Mouse (Mus musculus) ES-E14 (cell line): ENCODE measurements at regions not wholly inside any gene's neighbourhood (a gene's known extent, or its start where the extent isn't known, plus 50 kb on each side); places are given as distances from the start of the nearest gene placed in this dataset.
A peak's percentile ranks its signal among the peaks of the same experiment; 100 is the strongest.

Source experiments
- DNase-seq: peaks from one replicate; pipeline ENCODE4 v3.0.0-alpha.2; 2013; ENCODE audit warnings: low read depth, low spot score
- H3K27ac ChIP-seq: 2 replicates; pipeline ENCODE4 v1.5.1; 2012; ENCODE audit warnings: low read depth, mild to moderate bottlenecking, low read length, moderate library complexity, mixed read lengths; ENCODE audit not compliant: poor library complexity, insufficient read depth, severe bottlenecking
- H3K36me3 ChIP-seq: 2 replicates; pipeline ENCODE4 v1.6.1; 2012; ENCODE audit warnings: mild to moderate bottlenecking, low read length, moderate library complexity, mixed read lengths; ENCODE audit not compliant: control insufficient read depth, poor library complexity, insufficient read depth, severe bottlenecking
- H3K4me1 ChIP-seq, 2 experiments: fragments of 150-350 bp in 1 of 2; sonication (generic) in 1 of 2; 2 replicates each; pipeline ENCODE4 v1.6.1; 2012; ENCODE audit warnings: low read length in 2 of 2, mild to moderate bottlenecking in 1 of 2, mixed read lengths in 1 of 2; ENCODE audit not compliant: control insufficient read depth in 2 of 2, insufficient read depth in 2 of 2, poor library complexity in 1 of 2
- H3K4me3 ChIP-seq, 2 experiments: fragments of 150-350 bp in 1 of 2; sonication (generic) in 1 of 2; 2 replicates each; pipeline ENCODE4 v1.5.1; 2012; ENCODE audit warnings: low read length in 2 of 2, low read depth in 1 of 2, mild to moderate bottlenecking in 1 of 2, mixed read lengths in 1 of 2; ENCODE audit not compliant: insufficient read depth in 1 of 2, poor library complexity in 1 of 2, severe bottlenecking in 1 of 2
- H3K9ac ChIP-seq: 2 replicates; pipeline ENCODE4 v1.6.1; 2012; ENCODE audit warnings: low read depth, mild to moderate bottlenecking, low read length, mixed read lengths; ENCODE audit not compliant: poor library complexity, insufficient read depth, severe bottlenecking
- H3K9me3 ChIP-seq: fragments of 150-350 bp; sonication (generic); 2 replicates; pipeline ENCODE4 v1.6.1; 2012; ENCODE audit warnings: low read depth, mild to moderate bottlenecking, low read length; ENCODE audit not compliant: control insufficient read depth, insufficient read depth
- CHD2 ChIP-seq: IDR thresholded peaks from 2 replicates; pipeline ENCODE4 v1.6.1; 2014; ENCODE audit warnings: mild to moderate bottlenecking, low read depth, low read length, inconsistent platforms
- HCFC1 ChIP-seq: IDR thresholded peaks from 2 replicates; pipeline ENCODE4 v1.6.1; 2012; ENCODE audit warnings: low read length, inconsistent platforms, borderline replicate concordance; ENCODE audit not compliant: insufficient read depth
- MAFK ChIP-seq: IDR thresholded peaks from 2 replicates; pipeline ENCODE4 v1.6.1; 2014; ENCODE audit warnings: mild to moderate bottlenecking, low read depth, low read length, inconsistent platforms; ENCODE audit not compliant: insufficient read depth
- ZC3H11A ChIP-seq: IDR thresholded peaks from 2 replicates; pipeline ENCODE4 v1.6.1; 2012; ENCODE audit warnings: low read depth, mild to moderate bottlenecking, inconsistent platforms, low read length, borderline replicate concordance
- ZNF384 ChIP-seq: IDR thresholded peaks from 2 replicates; pipeline ENCODE4 v1.6.1; 2012; ENCODE audit warnings: low read depth, low read length, inconsistent platforms
- in situ Hi-C, 2 experiments: fragments of 600-800 bp; cut with MboI; formaldehyde crosslinking; loops; one replicate each; pipeline ENCODE4 v1.15.1; 2025; ENCODE audit warnings: low sequenced_read_pairs in 2 of 2, inconsistent platforms in 1 of 2; ENCODE audit not compliant: unreplicated experiment in 2 of 2

- Histone ChIP-seq H3K36me3 (no peaks in the 10 kb centered on the region), H3K27ac (no peak overlapping the region), H3K4me3 (no peak overlapping the region), H3K9me3 (no peaks in the 10 kb centered on the region), H3K9ac (no peak overlapping the region), H3K4me1 (peaks cover 0 to 11% of the 10 kb centered on the region in 2 experiments)
- in situ Hi-C loops: no loop called here
- no peak for TF ChIP-seq ZNF384
- TF ChIP-seq ZC3H11A: no peak
- TF ChIP-seq MAFK: no peak
- TF ChIP-seq HCFC1: no peak
- TF ChIP-seq CHD2: no peak
- no peak for DNase-seq
Measured at GRCm38 (mm10) chr19:14684669-14685068, 86.8 kb upstream of the Tle4 start.

DNA sequence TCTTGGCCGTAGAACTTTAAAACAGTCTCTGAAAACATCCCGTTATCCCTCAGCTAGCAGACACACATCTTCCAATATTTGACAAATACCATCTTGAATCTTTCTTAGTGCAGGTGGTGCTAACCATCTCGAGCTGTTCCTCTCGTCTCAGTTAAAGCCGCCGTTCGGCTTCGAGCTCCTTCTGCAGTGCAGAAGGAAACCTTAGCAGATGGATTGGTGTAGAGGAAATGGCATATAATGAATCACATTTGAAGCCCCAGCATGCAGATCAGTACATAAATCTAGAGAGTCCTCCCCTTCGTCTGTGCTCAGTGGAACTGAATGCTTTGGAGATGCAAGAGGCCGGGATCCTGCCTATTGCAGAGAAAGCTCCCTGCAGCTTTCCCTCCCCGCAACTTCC lies 83.5 kb upstream of the Tle4 start:
- DNase-seq: no peak
- Histone ChIP-seq H3K27ac (peak overlapping the region; percentile 1; the same call in 1 of the 2 replicates), H3K9ac (no peak overlapping the region; the same call in 1 of the 2 replicates), H3K4me1 (peaks cover 17 to 18% of the 10 kb centered on the region in 2 experiments), H3K4me3 (no peak overlapping the region; a peak in 1 of 4 replicates), H3K36me3 (no peaks in the 10 kb centered on the region), H3K9me3 (no peaks in the 10 kb centered on the region)
- TF ChIP-seq CHD2 (no peak), ZC3H11A (no peak), ZNF384 (no peak), MAFK (no peak)
- in situ Hi-C loops: no loop called here

DNA sequence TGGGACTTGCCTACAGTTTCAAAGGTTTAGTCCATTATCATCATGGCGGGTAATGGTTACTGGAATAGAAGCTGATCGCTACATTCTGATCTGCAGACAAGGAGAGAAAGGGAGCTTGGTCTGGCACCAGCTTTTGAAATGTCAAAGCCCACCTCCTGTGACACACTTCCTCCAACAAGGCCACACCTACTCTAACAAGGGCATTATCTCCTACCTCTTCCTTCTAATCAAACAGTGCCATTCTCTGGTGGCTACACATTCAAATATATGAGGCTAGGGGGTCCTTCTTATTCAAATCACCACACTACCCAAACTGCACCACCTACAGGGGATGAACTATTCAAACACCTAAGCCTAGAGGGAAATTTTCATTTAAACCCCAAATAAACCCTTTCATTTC lies 81.9 kb upstream of the Tle4 start:
- Histone ChIP-seq H3K27ac (peak overlapping the region; percentile 51; the same call in 1 of the 2 replicates), H3K36me3 (no peaks in the 10 kb centered on the region), H3K4me3 (no peak overlapping the region), H3K9me3 (no peaks in the 10 kb centered on the region), H3K9ac (no peak overlapping the region), H3K4me1 (peaks cover 21 to 27% of the 10 kb centered on the region in 2 experiments)
- in situ Hi-C loops: no loop called here
- peak; percentile 27 for DNase-seq
- TF ChIP-seq CHD2: no peak
- TF ChIP-seq HCFC1: no peak
- TF ChIP-seq ZC3H11A: no peak
- TF ChIP-seq ZNF384: no peak
- TF ChIP-seq MAFK: no peak

- Histone ChIP-seq H3K9ac (no peak overlapping the region; the same call in 1 of the 2 replicates), H3K4me3 (no peak overlapping the region), H3K9me3 (no peaks in the 10 kb centered on the region), H3K36me3 (no peaks in the 10 kb centered on the region), H3K27ac (peak overlapping the region; percentile 76), H3K4me1 (peaks cover 24 to 28% of the 10 kb centered on the region in 2 experiments)
- TF ChIP-seq ZNF384: no peak
- TF ChIP-seq ZC3H11A: no peak
- TF ChIP-seq MAFK: no peak
- TF ChIP-seq HCFC1: no peak
- no peak for TF ChIP-seq CHD2
- DNase-seq: no peak
- in situ Hi-C loops: no loop called here
Measured at GRCm38 (mm10) chr19:14678584-14678983, 80.7 kb upstream of the Tle4 start.

GRCm38 (mm10) chr19:14676929-14677328 lies 79.1 kb upstream of the Tle4 start:
- Histone ChIP-seq H3K4me1 (peaks cover 29 to 30% of the 10 kb centered on the region in 2 experiments), H3K4me3 (no peak overlapping the region), H3K9me3 (no peaks in the 10 kb centered on the region), H3K36me3 (no peaks in the 10 kb centered on the region), H3K9ac (no peak overlapping the region), H3K27ac (peak overlapping the region; percentile 84; the same call in 1 of the 2 replicates)
- peak; percentile 64 for DNase-seq
- in situ Hi-C loops: no loop called here
- peak; percentile 65; the same call in 1 of the 2 replicates for TF ChIP-seq CHD2
- no peak for TF ChIP-seq ZNF384
